26 mouse cellular contexts compared by ENCODE assay signal in the genomic region with DNA sequence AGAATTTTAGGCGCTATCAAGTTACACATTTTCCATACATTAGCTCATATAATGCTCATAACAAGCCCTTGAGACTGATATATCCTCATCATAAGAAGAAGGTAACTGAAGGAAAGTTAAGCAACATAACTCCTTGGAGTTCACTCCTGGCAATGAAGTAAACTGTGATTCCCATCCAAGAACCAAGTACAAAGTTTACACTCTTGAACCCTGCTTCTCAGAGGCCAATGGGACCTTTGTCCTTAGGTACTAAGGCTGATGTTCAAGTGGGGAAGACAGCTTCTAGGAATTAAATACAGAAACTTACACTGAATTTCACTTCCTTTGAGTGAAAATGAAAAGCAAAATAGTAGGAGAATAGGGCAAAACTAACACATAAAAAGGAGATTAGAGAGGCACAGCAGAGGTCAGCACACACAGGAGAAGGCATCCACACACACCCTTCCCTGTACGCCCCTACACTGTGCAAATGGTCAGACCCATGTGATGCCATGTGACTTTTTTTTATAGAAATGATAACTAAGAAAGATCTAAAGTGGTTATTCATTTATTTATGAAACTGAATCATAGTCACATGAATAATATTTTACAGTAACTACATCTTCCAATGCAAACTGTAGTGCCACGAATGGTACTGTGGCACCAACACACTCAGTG.
A peak's percentile ranks its signal among the peaks of the same experiment; 100 is the strongest.
DNase-seq lines count a peak whose midpoint lies in the region; ATAC-seq and TF ChIP-seq lines count a peak whose summit lies in the region.
"Had no signal": no experiment of that assay in that cellular context is flagged by ENCODE, and none has a peak within 500 bp of the region (broad histone marks: within the 10 kb centered on the region; RNA-seq: fewer than 3 reads in every experiment).

No protein-coding gene starts in this region.

- ATAC-seq in kidney, embryonic 16.5 days (ENCODE audit: low FRiP score, low TSS enrichment) = no peak
- no peak for ATAC-seq in kidney, embryonic 14.5 days (ENCODE audit: low FRiP score, low TSS enrichment)
- peak; percentile 66 for ATAC-seq in intestine, embryonic 16.5 days
- ATAC-seq: CD4-positive, CD25-positive, alpha-beta regulatory T cell, adult 4 months; forebrain, embryonic 13.5 days; forebrain, embryonic 16.5 days had no signal

- H3K9me3 ChIP-seq in kidney, embryonic 16.5 days (ENCODE audit: low read length) = no peaks in the 10 kb centered on the region
- H3K9me3 ChIP-seq in kidney, embryonic 14.5 days (ENCODE audit: control insufficient read depth, low read length) = no peaks in the 10 kb centered on the region
- H3K9me3 ChIP-seq in intestine, embryonic 16.5 days (ENCODE audit: control insufficient read depth, low read length) = no peaks in the 10 kb centered on the region
- H3K9me3 ChIP-seq: embryonic facial prominence, embryonic 13.5 days; forebrain, embryonic 10.5 days; forebrain, embryonic 13.5 days; heart, embryonic 10.5 days; heart, embryonic 13.5 days had no signal

- 93% methylated on average over 3 of the region's 3 CpGs for WGBS in kidney, embryonic 16.5 days
- WGBS in kidney, embryonic 14.5 days = 96% methylated on average over 3 of the region's 3 CpGs
- WGBS in intestine, embryonic 16.5 days = 86% methylated on average over 3 of the region's 3 CpGs
- 88% methylated on average over 3 of the region's 3 CpGs for WGBS in heart, adult 2 months

- no peak overlapping the region for H3K27ac ChIP-seq in kidney, embryonic 16.5 days (ENCODE audit: low read length)
- H3K27ac ChIP-seq in kidney, embryonic 14.5 days (ENCODE audit: low read depth, low read length) = no peak overlapping the region
- no peak overlapping the region for H3K27ac ChIP-seq in intestine, embryonic 16.5 days (ENCODE audit: low read length)
- H3K27ac ChIP-seq in heart, adult 2 months = no peak overlapping the region
- H3K27ac ChIP-seq: embryonic facial prominence, embryonic 13.5 days; forebrain, embryonic 10.5 days; forebrain, embryonic 13.5 days; heart, embryonic 10.5 days; heart, embryonic 13.5 days; hindbrain, embryonic 14.5 days had no signal

- no peaks in the 10 kb centered on the region for H3K27me3 ChIP-seq in kidney, embryonic 16.5 days (ENCODE audit: insufficient read depth, low read length)
- H3K27me3 ChIP-seq in kidney, embryonic 14.5 days (ENCODE audit: control insufficient read depth, insufficient read depth, low read length) = no peaks in the 10 kb centered on the region
- H3K27me3 ChIP-seq in intestine, embryonic 16.5 days (replicated peaks; ENCODE audit: control insufficient read depth, insufficient read depth, low read length) = no peaks in the 10 kb centered on the region
- no peaks in the 10 kb centered on the region for H3K27me3 ChIP-seq in heart, adult 2 months (ENCODE audit: control insufficient read depth, insufficient read depth, low read length)
- H3K27me3 ChIP-seq: embryonic facial prominence, embryonic 13.5 days; forebrain, embryonic 13.5 days; heart, embryonic 13.5 days had no signal

- TF ChIP-seq EP300 in heart, adult 2 months (IDR thresholded peaks at IDR 0.05; ENCODE audit: insufficient read depth, low read depth, low read length) = no peak

- H3K9ac ChIP-seq in kidney, embryonic 16.5 days (replicated peaks; ENCODE audit: low read length) = no peak overlapping the region
- no peak overlapping the region for H3K9ac ChIP-seq in kidney, embryonic 14.5 days (ENCODE audit: low read depth, low read length)
- no peak overlapping the region for H3K9ac ChIP-seq in intestine, embryonic 16.5 days (ENCODE audit: low read depth, low read length)
- no peak overlapping the region for H3K9ac ChIP-seq in heart, adult 2 months (ENCODE audit: low read depth, low read length)
- H3K9ac ChIP-seq: embryonic facial prominence, embryonic 13.5 days; forebrain, embryonic 13.5 days; heart, embryonic 13.5 days; hindbrain, embryonic 14.5 days had no signal

- DNase-seq in kidney, adult 18-20 months = peak; percentile 5
- DNase-seq in kidney, adult 9 months = peak; percentile 75
- peak; percentile 14 for DNase-seq in kidney, postnatal 14 days
- DNase-seq in heart, adult 9 months (ENCODE audit: low spot score in 2 of 2) = no peak
- no peak for DNase-seq in heart, adult 2 months
- DNase-seq: adrenal gland, adult 2 months; adrenal gland, postnatal 14 days; cerebellum, adult 11 months; cerebellum, adult 2 months; cerebellum, adult 9-11 months; cerebellum, postnatal 25 days; gastrocnemius, postnatal 10 days; heart, adult 11 months; heart, postnatal 14 days; heart, postnatal 4 days had no signal

- no peak overlapping the region for H3K4me3 ChIP-seq in kidney, embryonic 16.5 days (ENCODE audit: low read length)
- H3K4me3 ChIP-seq in kidney, embryonic 14.5 days (ENCODE audit: low read length) = no peak overlapping the region
- no peak overlapping the region for H3K4me3 ChIP-seq in intestine, embryonic 16.5 days (ENCODE audit: low read length)
- no peak overlapping the region for H3K4me3 ChIP-seq in heart, adult 2 months
- H3K4me3 ChIP-seq: embryonic facial prominence, embryonic 13.5 days; forebrain, embryonic 10.5 days; forebrain, embryonic 13.5 days; heart, embryonic 10.5 days; heart, embryonic 13.5 days had no signal

- H3K36me3 ChIP-seq in kidney, embryonic 16.5 days (ENCODE audit: insufficient read depth, low read length) = no peaks in the 10 kb centered on the region
- H3K36me3 ChIP-seq in kidney, embryonic 14.5 days (ENCODE audit: control insufficient read depth, insufficient read depth, low read length) = no peaks in the 10 kb centered on the region
- H3K36me3 ChIP-seq in intestine, embryonic 16.5 days (ENCODE audit: control insufficient read depth, insufficient read depth, low read length) = no peaks in the 10 kb centered on the region
- no peaks in the 10 kb centered on the region for H3K36me3 ChIP-seq in heart, adult 2 months (ENCODE audit: control insufficient read depth, insufficient read depth, low read length)
- H3K36me3 ChIP-seq: embryonic facial prominence, embryonic 13.5 days; forebrain, embryonic 10.5 days; heart, embryonic 10.5 days; heart, embryonic 13.5 days had no signal

- intact Hi-C loops in heart, adult 2 months (cut with DNase I) = no loop called here

- H3K4me1 ChIP-seq in kidney, embryonic 16.5 days (ENCODE audit: insufficient read depth, low read length) = no peaks in the 10 kb centered on the region
- H3K4me1 ChIP-seq in kidney, embryonic 14.5 days (ENCODE audit: control insufficient read depth, insufficient read depth, low read length) = no peaks in the 10 kb centered on the region
- H3K4me1 ChIP-seq in intestine, embryonic 16.5 days (ENCODE audit: control insufficient read depth, insufficient read depth, low read length) = no peaks in the 10 kb centered on the region
- H3K4me1 ChIP-seq in heart, adult 2 months (ENCODE audit: control insufficient read depth, insufficient read depth, low read length) = no peaks in the 10 kb centered on the region
- H3K4me1 ChIP-seq: embryonic facial prominence, embryonic 13.5 days; forebrain, embryonic 10.5 days; forebrain, embryonic 13.5 days; heart, embryonic 10.5 days; heart, embryonic 13.5 days had no signal

- no peak overlapping the region for H3K4me2 ChIP-seq in kidney, embryonic 16.5 days (replicated peaks; ENCODE audit: low read depth, low read length)
- H3K4me2 ChIP-seq in kidney, embryonic 14.5 days (replicated peaks; ENCODE audit: low read depth, low read length) = no peak overlapping the region
- H3K4me2 ChIP-seq in intestine, embryonic 16.5 days (ENCODE audit: low read depth, low read length) = no peak overlapping the region
- H3K4me2 ChIP-seq: embryonic facial prominence, embryonic 13.5 days; forebrain, embryonic 13.5 days; heart, embryonic 13.5 days; hindbrain, embryonic 14.5 days had no signal

- no peak for TF ChIP-seq POLR2A in heart, adult 2 months (IDR thresholded peaks at IDR 0.05; ENCODE audit: insufficient read depth, low read depth, low read length)

- no peak for TF ChIP-seq CTCF in heart, adult 2 months (IDR thresholded peaks at IDR 0.05)

- H3K79me2 ChIP-seq in heart, adult 2 months (replicated peaks; ENCODE audit: control insufficient read depth, insufficient read depth, low read length) = no peaks in the 10 kb centered on the region

Comparison
In these comparisons a context has a peak if more than half of its experiments do, and no peak if none do; other contexts are left out.
1. DNase-seq: peak in kidney, adult 18-20 months (single experiment), kidney, adult 9 months (single experiment) and kidney, postnatal 14 days (single experiment); none in heart, adult 9 months (0 of 2) and heart, adult 2 months (0 of 2).